Mouse (Mus musculus) CH12.LX (cell line): ENCODE results near the gene Naa38. TPM values are rescaled to one million over a fixed set of nuclear protein-coding genes. Genes with fewer than 3 reads are reported as not detected.

Experiments used
- DNase-seq: peaks from one replicate; pipeline ENCODE4 v3.0.0-alpha.2; 2013; ENCODE audit errors: extremely low read depth
- H3K27ac ChIP-seq: 2 replicates; pipeline ENCODE4 v1.5.1; 2012; ENCODE audit warnings: low read depth, mild to moderate bottlenecking, control low read depth, moderate library complexity; ENCODE audit not compliant: insufficient read depth
- H3K27me3 ChIP-seq: replicated peaks from 2 replicates; pipeline ENCODE3; 2012; ENCODE audit warnings: inconsistent platforms
- H3K36me3 ChIP-seq, 2 experiments: replicated peaks in 1 of 2; 2 replicates each; pipeline versions ENCODE3 to v1.6.1; 2012; ENCODE audit warnings: inconsistent platforms in 1 of 2, low read length in 1 of 2, mild to moderate bottlenecking in 1 of 2, mixed read lengths in 1 of 2, moderate library complexity in 1 of 2; ENCODE audit not compliant: control insufficient read depth in 1 of 2, insufficient read depth in 1 of 2
- H3K4me1 ChIP-seq, 2 experiments: 2 replicates each; pipeline ENCODE4 v1.6.1; 2012; ENCODE audit warnings: inconsistent platforms in 1 of 2, moderate library complexity in 1 of 2; ENCODE audit not compliant: insufficient read depth in 2 of 2, control insufficient read depth in 1 of 2
- H3K4me2 ChIP-seq: 2 replicates; pipeline ENCODE4 v1.6.1; 2012; ENCODE audit warnings: low read depth, mild to moderate bottlenecking, control low read depth; ENCODE audit not compliant: poor library complexity, insufficient read depth, severe bottlenecking
- H3K4me3 ChIP-seq, 3 experiments: fragments of 150-350 bp in 1 of 3; sonication (generic) in 1 of 3; replicated peaks in 1 of 3; 2 replicates each; pipeline versions ENCODE3 to v1.5.1; 2011 to 2012; ENCODE audit warnings: low read depth in 2 of 3, low read length in 2 of 3, mild to moderate bottlenecking in 2 of 3, moderate library complexity in 2 of 3, control low read depth in 1 of 3, improper control_type of control experiment in 1 of 3, inconsistent platforms in 1 of 3, mixed read lengths in 1 of 3; ENCODE audit not compliant: poor library complexity in 1 of 3
- H3K79me2 ChIP-seq: replicated peaks from 2 replicates; pipeline ENCODE4 v1.6.1; 2012; ENCODE audit warnings: mild to moderate bottlenecking, moderate library complexity; ENCODE audit not compliant: control insufficient read depth, poor library complexity, insufficient read depth, severe bottlenecking; ENCODE audit errors: extremely low read depth
- H3K9ac ChIP-seq: 2 replicates; pipeline ENCODE4 v1.6.1; 2012; ENCODE audit warnings: low read depth, mild to moderate bottlenecking, control low read depth, moderate library complexity; ENCODE audit not compliant: insufficient read depth
- H3K9me3 ChIP-seq: replicated peaks from 2 replicates; pipeline ENCODE3; 2012; ENCODE audit warnings: low read length, inconsistent platforms, mixed read lengths
- BHLHE40 ChIP-seq: IDR thresholded peaks from 2 replicates; pipeline ENCODE4 v1.6.1; 2011; ENCODE audit warnings: mild to moderate bottlenecking, low read depth, low read length, improper control_type of control experiment
- CHD1 ChIP-seq: IDR thresholded peaks from 2 replicates; pipeline ENCODE4 v1.6.1; 2012; ENCODE audit warnings: low read depth, low read length, improper control_type of control experiment, inconsistent platforms
- CTCF ChIP-seq, 2 experiments: IDR thresholded peaks in 1 of 2; conservative IDR thresholded peaks in 1 of 2; 2 replicates each; pipeline ENCODE4 v1.5.1; 2011 to 2012; ENCODE audit warnings: low read depth in 2 of 2, low read length in 2 of 2, improper control_type of control experiment in 1 of 2, inconsistent platforms in 1 of 2, mild to moderate bottlenecking in 1 of 2, moderate library complexity in 1 of 2
- E2F4 ChIP-seq: IDR thresholded peaks from 2 replicates; pipeline ENCODE4 v1.6.1; 2011; ENCODE audit warnings: low read depth, low read length, improper control_type of control experiment; ENCODE audit not compliant: insufficient replicate concordance
- ETS1 ChIP-seq: conservative IDR thresholded peaks from 2 replicates; pipeline ENCODE4 v1.6.1; 2012; ENCODE audit warnings: low read depth, mild to moderate bottlenecking, inconsistent platforms, low read length, improper control_type of control experiment, moderate library complexity
- HCFC1 ChIP-seq: IDR thresholded peaks from 2 replicates; pipeline ENCODE4 v1.6.1; 2012; ENCODE audit warnings: low read depth, mild to moderate bottlenecking, inconsistent platforms, low read length, improper control_type of control experiment
- IRF4 ChIP-seq: IDR thresholded peaks from 2 replicates; pipeline ENCODE4 v1.6.1; 2014; ENCODE audit warnings: low read depth, mild to moderate bottlenecking, inconsistent platforms, low read length, improper control_type of control experiment
- JUN ChIP-seq: IDR thresholded peaks from 2 replicates; pipeline ENCODE4 v1.6.1; 2011; ENCODE audit warnings: low read depth, mild to moderate bottlenecking, low read length, improper control_type of control experiment, moderate library complexity; ENCODE audit not compliant: insufficient read depth
- JUND ChIP-seq: conservative IDR thresholded peaks from 2 replicates; pipeline ENCODE4 v1.6.1; 2011; ENCODE audit warnings: low read depth, low read length, improper control_type of control experiment
- MAFK ChIP-seq: IDR thresholded peaks from 2 replicates; pipeline ENCODE4 v1.6.1; 2011; ENCODE audit warnings: low read length, improper control_type of control experiment; ENCODE audit not compliant: insufficient replicate concordance
- MAX ChIP-seq: IDR thresholded peaks from 2 replicates; pipeline ENCODE4 v1.6.1; 2011; ENCODE audit warnings: low read length, improper control_type of control experiment
- MAZ ChIP-seq: IDR thresholded peaks from 2 replicates; pipeline ENCODE4 v1.6.1; 2012; ENCODE audit warnings: low read depth, mild to moderate bottlenecking, inconsistent platforms, low read length, improper control_type of control experiment, moderate library complexity
- MEF2A ChIP-seq: IDR thresholded peaks from 2 replicates; pipeline ENCODE4 v1.6.1; 2014; ENCODE audit warnings: low read depth, mild to moderate bottlenecking, inconsistent platforms, low read length, improper control_type of control experiment, borderline replicate concordance
- MXI1 ChIP-seq: IDR thresholded peaks from 2 replicates; pipeline ENCODE4 v1.6.1; 2011; ENCODE audit warnings: mild to moderate bottlenecking, low read depth, low read length, improper control_type of control experiment
- MYC ChIP-seq: IDR thresholded peaks from 2 replicates; pipeline ENCODE4 v1.6.1; 2011; ENCODE audit warnings: low read depth, mild to moderate bottlenecking, improper control_type of control experiment, low read length
- PAX5 ChIP-seq: IDR thresholded peaks from 2 replicates; pipeline ENCODE4 v1.6.1; 2012; ENCODE audit warnings: low read length, inconsistent platforms, mixed read lengths
- POLR2A ChIP-seq: IDR thresholded peaks from 2 replicates; pipeline ENCODE4 v1.6.1; 2011; ENCODE audit warnings: low read depth, mild to moderate bottlenecking, improper control_type of control experiment, low read length
- SIN3A ChIP-seq: IDR thresholded peaks from 2 replicates; pipeline ENCODE4 v1.6.1; 2012; ENCODE audit warnings: low read length, improper control_type of control experiment, inconsistent platforms
- SMC3 ChIP-seq: IDR thresholded peaks from 2 replicates; pipeline ENCODE4 v1.6.1; 2011; ENCODE audit warnings: low read depth, low read length, improper control_type of control experiment
- TBP ChIP-seq: conservative IDR thresholded peaks from 2 replicates; pipeline ENCODE4 v1.6.1; 2011; ENCODE audit warnings: low read depth, low read length, improper control_type of control experiment
- TCF12 ChIP-seq: IDR thresholded peaks from 2 replicates; pipeline ENCODE4 v1.6.1; 2014; ENCODE audit warnings: low read depth, mild to moderate bottlenecking, inconsistent platforms, low read length, improper control_type of control experiment
- ZC3H11A ChIP-seq: IDR thresholded peaks from 2 replicates; pipeline ENCODE4 v1.6.1; 2012; ENCODE audit warnings: low read depth, mild to moderate bottlenecking, inconsistent platforms, low read length, improper control_type of control experiment
- ZKSCAN1 ChIP-seq: IDR thresholded peaks from 2 replicates; pipeline ENCODE4 v1.6.1; 2012; ENCODE audit warnings: low read depth, inconsistent platforms, low read length, improper control_type of control experiment, borderline replicate concordance
- ZMIZ1 ChIP-seq: IDR thresholded peaks from 2 replicates; pipeline ENCODE4 v1.6.1; 2012; ENCODE audit warnings: low read depth, mild to moderate bottlenecking, inconsistent platforms, low read length, improper control_type of control experiment
- dilution Hi-C: fragments of 300-500 bp; cut with MboI; formaldehyde crosslinking; loops from 2 replicates; pipeline ENCODE4 v1.14.3; 2020; ENCODE audit warnings: low sequenced_read_pairs; ENCODE audit not compliant: extremely low pct_unique_long_range_greater_than_20kb, extremely low pct_ligation_motif_present
- in situ Hi-C: fragments of 300-500 bp; cut with MboI; formaldehyde crosslinking; loops from 3 replicates; pipeline ENCODE4 v1.14.3; 2019; ENCODE audit warnings: low sequenced_read_pairs, low pct_ligation_motif_present, low pct_unique_long_range_greater_than_20kb, mixed read lengths
- polyA plus RNA-seq: library from polyadenylated mRNA; unstranded; fragments of >175 nt; gene quantifications from 2 replicates; pipeline ENCODE4 v1.2.1, GENCODE M21; 2012; ENCODE audit warnings: low read depth; ENCODE audit not compliant: insufficient read length
- total RNA-seq, 2 experiments: library from RNA; depleted of rRNA; stranded (reverse); fragments of 300-350 nt in 1 of 2; fragments of >200 nt in 1 of 2; gene quantifications; 2 replicates each; pipeline ENCODE4 v1.2.3; 2012 to 2014

Naa38 gene
- total and polyA plus RNA-seq, 3 experiments: 153 to 201 (median 193) TPM

- TF ChIP-seq JUND (no peak), MAZ (no peak), BHLHE40 (peak; percentile 93)
Observed at GRCm38 (mm10) chr11:69411538-69412203, 16.4 kb downstream of the Naa38 start (continued).

GRCm38 (mm10) chr11:69412548-69412947 is 17.3 kb downstream of the Naa38 start:
- TF ChIP-seq PAX5 (no peak), ZC3H11A (no peak), HCFC1 (no peak), IRF4 (no peak), CTCF (conservative IDR thresholded peaks at IDR 0.05 in 1 of 2, IDR thresholded peaks at IDR 0.05 in 1 of 2; ENCODE audit: low read depth in 2 of 2, low read length in 2 of 2) (no peak), TBP (no peak), MAFK (no peak), JUND (no peak), MAZ (no peak), TCF12 (no peak), MYC (no peak), BHLHE40 (no peak), MEF2A (no peak)
- H3K36me3 ChIP-seq: peaks cover 0 to 5% of the 10 kb centered on the region in 2 experiments
- dilution Hi-C loops: no loop called here
- H3K27ac ChIP-seq: peak overlapping the region; percentile 92
- no peak for DNase-seq
- peak overlapping the region; percentile 90 for H3K9ac ChIP-seq
- H3K4me1 ChIP-seq: peaks cover 42 to 66% of the 10 kb centered on the region in 2 experiments
- in situ Hi-C loops: no loop called here
- peaks cover 16% of the 10 kb centered on the region for H3K27me3 ChIP-seq
- H3K9me3 ChIP-seq: no peaks in the 10 kb centered on the region
- peaks cover 7% of the 10 kb centered on the region; the same call in 1 of the 2 replicates for H3K79me2 ChIP-seq
- no peak overlapping the region for H3K4me3 ChIP-seq
- peak overlapping the region; percentile 80; the same call in 1 of the 2 replicates for H3K4me2 ChIP-seq

DNA sequence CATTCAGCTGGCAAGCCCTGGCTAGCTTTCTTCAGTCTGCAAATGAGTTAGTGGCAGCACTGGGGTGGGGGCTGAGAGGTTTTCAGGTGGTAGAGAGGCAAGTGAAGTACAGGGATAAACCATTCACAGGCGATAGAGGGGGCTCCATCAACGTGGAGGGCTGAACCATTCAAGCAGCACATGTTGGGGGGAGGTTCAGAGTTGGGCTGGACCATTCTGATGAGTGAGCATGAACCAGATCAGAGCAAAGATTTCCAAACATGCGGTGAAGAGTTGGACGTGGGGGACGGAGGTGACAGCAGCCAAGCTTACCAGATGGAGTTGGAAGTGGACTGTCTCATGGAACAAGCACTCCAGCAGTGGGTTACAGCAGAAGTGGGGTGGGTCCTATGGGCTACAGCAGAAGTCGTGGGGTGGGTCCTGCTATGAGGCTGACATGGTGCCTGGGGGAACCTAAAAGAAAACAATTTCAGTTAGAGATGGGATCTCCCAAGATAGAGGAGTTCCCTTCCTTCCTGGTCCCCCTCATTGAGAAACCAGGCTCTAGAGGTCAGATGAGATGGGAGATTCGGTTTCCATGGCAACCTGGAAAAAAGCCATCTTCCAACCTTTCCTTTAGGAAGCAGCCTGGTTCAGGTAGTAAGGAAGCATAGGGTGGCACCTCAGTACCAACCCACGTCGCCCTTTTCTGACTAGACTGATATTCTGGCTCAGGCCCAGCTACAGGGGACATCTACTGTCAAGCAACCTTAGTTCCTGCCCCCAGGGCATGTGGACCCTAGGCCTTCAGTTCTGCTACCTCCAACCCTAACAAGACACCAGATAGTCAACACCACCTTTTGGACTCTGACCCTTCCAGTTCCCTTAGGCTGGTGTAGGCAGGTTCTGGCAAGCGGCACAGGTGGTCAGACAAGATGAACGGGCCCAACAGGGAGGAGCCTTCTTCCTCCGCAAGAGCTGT is 18.2 kb downstream of the Naa38 start, which contains the start of gene Kdm6b:
Gene Kdm6b (minus strand): TSS at position 455 of the 961 bp plus-strand sequence.
- H3K27ac ChIP-seq: peak within 1 kb of the TSS; percentile 92
- peaks cover 25% of the 10 kb centered on the region for H3K27me3 ChIP-seq
- in situ Hi-C loops: no loop called here
- dilution Hi-C loops: no loop called here
- peak within 1 kb of the TSS in 2 of 3 experiments; percentile 3 to 62 for H3K4me3 ChIP-seq
- peak within 1 kb of the TSS; percentile 80 for H3K4me2 ChIP-seq
- H3K79me2 ChIP-seq: no peaks in the 10 kb centered on the region
- H3K9ac ChIP-seq: peak within 1 kb of the TSS; percentile 77
- no peaks in the 10 kb centered on the region for H3K9me3 ChIP-seq
- H3K4me1 ChIP-seq: peaks cover 41 to 67% of the 10 kb centered on the region in 2 experiments
- peak; percentile 33 for DNase-seq
- no peaks in the 10 kb centered on the region for H3K36me3 ChIP-seq
- TF ChIP-seq MAX: peak; percentile 49; the same call in 1 of the 2 replicates
- TF ChIP-seq POLR2A: no peak
- TF ChIP-seq BHLHE40: no peak
- TF ChIP-seq PAX5: no peak
- TF ChIP-seq JUND: no peak
- TF ChIP-seq CHD1: peak; percentile 97
- TF ChIP-seq MXI1: no peak
- TF ChIP-seq IRF4: 0 out of 2 replicates have a peak, but pooled peaks have one; percentile 20
- TF ChIP-seq SMC3: no peak
- no peak for TF ChIP-seq MAFK
- TF ChIP-seq JUN: no peak
- no peak for TF ChIP-seq MAZ
- TF ChIP-seq ZMIZ1: no peak; the same call in 1 of the 2 replicates
- no peak for TF ChIP-seq E2F4
- TF ChIP-seq SIN3A: no peak
- TF ChIP-seq MYC: peak; percentile 46; the same call in 1 of the 2 replicates
- no peak for TF ChIP-seq ZC3H11A
- TF ChIP-seq ZKSCAN1: no peak
- TF ChIP-seq ETS1: no peak
